ENCODE assay signal across 8 mouse cellular contexts in the genomic region with DNA sequence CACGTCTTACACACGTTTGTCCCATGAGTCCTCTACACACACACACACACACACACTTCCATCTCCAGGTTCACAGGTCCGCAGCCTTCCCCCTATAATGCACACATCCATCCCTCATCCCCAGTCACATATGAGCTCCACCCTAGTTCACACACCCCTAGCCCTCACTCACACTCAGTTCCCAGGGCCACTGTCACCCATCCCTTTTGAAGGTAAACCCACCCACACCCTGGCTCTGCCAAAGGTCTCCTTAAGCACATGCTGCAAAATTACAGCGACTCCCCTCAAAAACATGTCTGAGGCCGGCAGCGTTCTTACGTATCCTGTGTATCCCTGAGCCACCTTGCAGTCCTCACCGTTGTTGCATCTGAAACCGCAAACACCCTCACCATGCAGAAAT. TPM values are rescaled to one million over a fixed set of nuclear protein-coding genes. Genes with fewer than 3 reads are reported as not detected.
DNase-seq lines count a peak whose midpoint lies in the region; ATAC-seq and TF ChIP-seq lines count a peak whose summit lies in the region.
"Had no signal": no experiment of that assay in that cellular context is flagged by ENCODE, and none has a peak within 500 bp of the region (broad histone marks: within the 10 kb centered on the region; RNA-seq: fewer than 3 reads in every experiment).

No protein-coding gene starts in this region.

- no peaks in the 10 kb centered on the region for H3K9me3 ChIP-seq in neural tube, embryonic 11.5 days (ENCODE audit: control insufficient read depth, low read length)
- H3K9me3 ChIP-seq in liver, embryonic 15.5 days (replicated peaks), result no peaks in the 10 kb centered on the region
- no peaks in the 10 kb centered on the region for H3K9me3 ChIP-seq in stomach, embryonic 16.5 days (replicated peaks; ENCODE audit: control insufficient read depth, low read length)

- peak overlapping the region; percentile 26; the same call in 1 of the 2 replicates for H3K4me3 ChIP-seq in neural tube, embryonic 11.5 days (ENCODE audit: low read depth, low read length)
- H3K4me3 ChIP-seq in liver, embryonic 15.5 days (replicated peaks), result peak overlapping the region; percentile 39
- peak overlapping the region; percentile 41 for H3K4me3 ChIP-seq in stomach, embryonic 16.5 days (replicated peaks; ENCODE audit: low read length)
- no peak overlapping the region; the same call in 1 of the 2 replicates for H3K4me3 ChIP-seq in layer of hippocampus, adult 2 months

- H3K27ac ChIP-seq in neural tube, embryonic 11.5 days (ENCODE audit: low read depth, low read length), result no peak overlapping the region
- H3K27ac ChIP-seq in liver, embryonic 15.5 days (replicated peaks), result no peak overlapping the region
- H3K27ac ChIP-seq in stomach, embryonic 16.5 days (ENCODE audit: low read length), result no peak overlapping the region
- no peak overlapping the region for H3K27ac ChIP-seq in layer of hippocampus, adult 2 months

- no peak for DNase-seq in neural tube, embryonic 11.5 days (ENCODE audit: low spot score)
- DNase-seq in neural tube, embryonic 10.5 days (ENCODE audit: extremely low spot score, low spot score), result no peak
- DNase-seq in layer of hippocampus, adult 2 months (ENCODE audit: low spot score in 2 of 2), result no peak
- no peak for DNase-seq in spleen, postnatal 4 days (ENCODE audit: low spot score in 2 of 2)
- DNase-seq: adrenal gland, postnatal 10 days had no signal

- no peak overlapping the region for H3K9ac ChIP-seq in neural tube, embryonic 11.5 days (ENCODE audit: low read length)
- no peak overlapping the region for H3K9ac ChIP-seq in liver, embryonic 15.5 days
- peak overlapping the region; percentile 56; the same call in 1 of the 2 replicates for H3K9ac ChIP-seq in stomach, embryonic 16.5 days (ENCODE audit: low read length)

- 32% methylated on average over 9 of the region's 9 CpGs for WGBS in neural tube, embryonic 11.5 days
- 15% methylated on average over 9 of the region's 9 CpGs for WGBS in liver, embryonic 15.5 days (ENCODE audit: insufficient replicate concordance)
- 23% methylated on average over 9 of the region's 9 CpGs for WGBS in stomach, embryonic 16.5 days

- TF ChIP-seq CTCF in layer of hippocampus, adult 2 months (conservative IDR thresholded peaks at IDR 0.05), result no peak

- no peaks in the 10 kb centered on the region for H3K36me3 ChIP-seq in neural tube, embryonic 11.5 days (ENCODE audit: control insufficient read depth, insufficient read depth, low read length)
- no peaks in the 10 kb centered on the region for H3K36me3 ChIP-seq in liver, embryonic 15.5 days (replicated peaks)
- H3K36me3 ChIP-seq in stomach, embryonic 16.5 days (ENCODE audit: control insufficient read depth, insufficient read depth, low read length), result no peaks in the 10 kb centered on the region

- H3K4me1 ChIP-seq in neural tube, embryonic 11.5 days (ENCODE audit: control insufficient read depth, insufficient read depth, low read length), result no peaks in the 10 kb centered on the region
- H3K4me1 ChIP-seq in liver, embryonic 15.5 days (replicated peaks), result peaks cover 21% of the 10 kb centered on the region
- H3K4me1 ChIP-seq in stomach, embryonic 16.5 days (ENCODE audit: control insufficient read depth, insufficient read depth, low read length), result peaks cover 21% of the 10 kb centered on the region

- no peak overlapping the region for H3K4me2 ChIP-seq in neural tube, embryonic 11.5 days (ENCODE audit: low read depth)
- H3K4me2 ChIP-seq in liver, embryonic 15.5 days, result peak overlapping the region; percentile 66
- peak overlapping the region; percentile 65 for H3K4me2 ChIP-seq in stomach, embryonic 16.5 days (ENCODE audit: low read depth, low read length)

- H3K27me3 ChIP-seq in neural tube, embryonic 11.5 days (ENCODE audit: control insufficient read depth, insufficient read depth, low read length), result peaks cover 28% of the 10 kb centered on the region
- H3K27me3 ChIP-seq in liver, embryonic 15.5 days, result peaks cover 41% of the 10 kb centered on the region
- H3K27me3 ChIP-seq in stomach, embryonic 16.5 days (ENCODE audit: control insufficient read depth, insufficient read depth, low read length), result peaks cover 23% of the 10 kb centered on the region

- no peak for ATAC-seq in neural tube, embryonic 11.5 days (ENCODE audit: insufficient read depth, low FRiP score, low TSS enrichment)
- peak; percentile 21 for ATAC-seq in granulocyte monocyte progenitor cell, adult 5-6 weeks (replicated peaks; ENCODE audit: poor library complexity, severe bottlenecking)
- ATAC-seq in liver, embryonic 15.5 days (ENCODE audit: insufficient read depth), result no peak
- no peak for ATAC-seq in stomach, embryonic 16.5 days (ENCODE audit: insufficient read depth, low FRiP score)

RNA-seq across cellular contexts. Expression of a gene that starts 0.7 kb away (rescaled TPM):
- 1.6 and 1.7 TPM in 2 replicates for polyA plus RNA-seq in neural tube, embryonic 11.5 days (2014; fragmentation: Nextera tagmentation; extraction: Ambion mirVana)
- 0.75 and 1.5 TPM in 2 replicates for total RNA-seq in granulocyte monocyte progenitor cell, adult 5-6 weeks (2014; fragmentation: Nextera tagmentation)
- total RNA-seq in granulocyte monocyte progenitor cell, adult 5-6 weeks (2017), result not detected in 2 replicates
- 0.96 and 1.0 TPM in 2 replicates for polyA plus RNA-seq in liver, embryonic 15.5 days (2015; fragmentation: Nextera tagmentation; extraction: Ambion mirVana)
- polyA plus RNA-seq in stomach, embryonic 16.5 days (2015; fragmentation: Nextera tagmentation; extraction: Ambion mirVana), result 3.4 and 3.5 TPM in 2 replicates
- total RNA-seq in layer of hippocampus, adult 2 months (2021), result 10 to 100 TPM in 1 of 2 experiments, 1 to 10 TPM in 1; 8.6 to 11.6 TPM

RNA-seq across cellular contexts. Expression of a gene that starts 6.3 kb away (rescaled TPM):
- 33.4 and 37.2 TPM in 2 replicates for polyA plus RNA-seq in neural tube, embryonic 11.5 days (2014; fragmentation: Nextera tagmentation; extraction: Ambion mirVana)
- total RNA-seq in granulocyte monocyte progenitor cell, adult 5-6 weeks (2014; fragmentation: Nextera tagmentation), result 49.7 and 53.8 TPM in 2 replicates
- 31.0 and 49.9 TPM in 2 replicates for total RNA-seq in granulocyte monocyte progenitor cell, adult 5-6 weeks (2017)
- 19.9 and 23.2 TPM in 2 replicates for polyA plus RNA-seq in liver, embryonic 15.5 days (2015; fragmentation: Nextera tagmentation; extraction: Ambion mirVana)
- polyA plus RNA-seq in stomach, embryonic 16.5 days (2015; fragmentation: Nextera tagmentation; extraction: Ambion mirVana), result 21.9 and 24.4 TPM in 2 replicates
- total RNA-seq in layer of hippocampus, adult 2 months (2021), result 10 to 100 TPM; 20.2 to 20.6 TPM

RNA-seq across cellular contexts. Expression of a gene that starts 12.5 kb away (rescaled TPM):
- polyA plus RNA-seq in neural tube, embryonic 11.5 days (2014; fragmentation: Nextera tagmentation; extraction: Ambion mirVana), result 1.2 and 1.6 TPM in 2 replicates
- total RNA-seq in granulocyte monocyte progenitor cell, adult 5-6 weeks (2014; fragmentation: Nextera tagmentation), result 261 and 291 TPM in 2 replicates
- total RNA-seq in granulocyte monocyte progenitor cell, adult 5-6 weeks (2017), result 26.4 and 34.3 TPM in 2 replicates
- polyA plus RNA-seq in liver, embryonic 15.5 days (2015; fragmentation: Nextera tagmentation; extraction: Ambion mirVana), result 5.0 and 6.0 TPM in 2 replicates
- polyA plus RNA-seq in stomach, embryonic 16.5 days (2015; fragmentation: Nextera tagmentation; extraction: Ambion mirVana), result 1.4 and 2.8 TPM in 2 replicates
- 1 to 10 TPM; 6.9 TPM for total RNA-seq in layer of hippocampus, adult 2 months (2021)

RNA-seq across cellular contexts. Expression of a gene that starts 15.3 kb away (rescaled TPM):
- polyA plus RNA-seq in neural tube, embryonic 11.5 days (2014; fragmentation: Nextera tagmentation; extraction: Ambion mirVana), result 49.8 and 54.4 TPM in 2 replicates
- total RNA-seq in granulocyte monocyte progenitor cell, adult 5-6 weeks (2014; fragmentation: Nextera tagmentation), result 84.1 and 154 TPM in 2 replicates
- total RNA-seq in granulocyte monocyte progenitor cell, adult 5-6 weeks (2017), result 73.1 and 81.3 TPM in 2 replicates
- polyA plus RNA-seq in liver, embryonic 15.5 days (2015; fragmentation: Nextera tagmentation; extraction: Ambion mirVana), result 46.1 and 50.8 TPM in 2 replicates
- polyA plus RNA-seq in stomach, embryonic 16.5 days (2015; fragmentation: Nextera tagmentation; extraction: Ambion mirVana), result 70.0 and 73.0 TPM in 2 replicates
- total RNA-seq in layer of hippocampus, adult 2 months (2021), result 10 to 100 TPM; 26.9 to 28.1 TPM

RNA-seq across cellular contexts. Expression of a gene that starts 15.5 kb away (rescaled TPM):
- polyA plus RNA-seq in neural tube, embryonic 11.5 days (2014; fragmentation: Nextera tagmentation; extraction: Ambion mirVana), result 38.2 and 43.2 TPM in 2 replicates
- 42.3 and 76.3 TPM in 2 replicates for total RNA-seq in granulocyte monocyte progenitor cell, adult 5-6 weeks (2014; fragmentation: Nextera tagmentation)
- 59.8 and 64.6 TPM in 2 replicates for total RNA-seq in granulocyte monocyte progenitor cell, adult 5-6 weeks (2017)
- 30.2 and 39.3 TPM in 2 replicates for polyA plus RNA-seq in liver, embryonic 15.5 days (2015; fragmentation: Nextera tagmentation; extraction: Ambion mirVana)
- 54.1 and 54.4 TPM in 2 replicates for polyA plus RNA-seq in stomach, embryonic 16.5 days (2015; fragmentation: Nextera tagmentation; extraction: Ambion mirVana)
- total RNA-seq in layer of hippocampus, adult 2 months (2021), result 10 to 100 TPM; 37.1 to 41.4 TPM
